Mouse (Mus musculus) telencephalon, adult 2 months (tissue): ENCODE measurements at regions not wholly inside any gene's neighbourhood (a gene's known extent, or its start where the extent isn't known, plus 50 kb on each side); places are given as distances from the start of the nearest gene placed in this dataset.
"Not testable (repeated sequence)": the region's sequence is repeated elsewhere in the genome, so short reads cannot be mapped to it uniquely, and the experiment has no call there.

Source experiments
- DNase-seq: peaks from one replicate; pipeline ENCODE4 v3.0.0-alpha.2; 2011; ENCODE audit warnings: low read depth, low spot score

DNA sequence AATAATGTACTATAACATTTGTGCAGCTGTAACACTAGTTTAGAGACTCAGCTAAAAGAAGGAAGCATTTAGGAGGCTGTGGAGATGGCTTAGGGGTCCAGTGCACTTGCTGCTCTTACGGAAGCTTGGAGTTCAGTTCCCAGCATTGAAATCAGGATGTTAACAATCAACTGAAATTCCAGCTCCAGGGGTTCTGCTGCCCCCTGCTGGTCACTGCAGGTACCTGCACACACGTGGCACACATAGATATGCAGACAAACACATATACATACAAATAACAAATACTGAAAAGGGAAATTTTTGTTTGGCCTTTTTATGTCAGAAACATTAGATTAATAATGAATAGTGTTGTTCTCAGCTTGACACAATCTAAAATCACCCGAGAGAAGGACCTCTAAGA is 322.5 kb downstream of the Ajap1 start:
- DNase-seq: no peak

GRCm38 (mm10) chr4:153157572-153157971 is 325.0 kb downstream of the Ajap1 start:
- DNase-seq: no peak

DNA sequence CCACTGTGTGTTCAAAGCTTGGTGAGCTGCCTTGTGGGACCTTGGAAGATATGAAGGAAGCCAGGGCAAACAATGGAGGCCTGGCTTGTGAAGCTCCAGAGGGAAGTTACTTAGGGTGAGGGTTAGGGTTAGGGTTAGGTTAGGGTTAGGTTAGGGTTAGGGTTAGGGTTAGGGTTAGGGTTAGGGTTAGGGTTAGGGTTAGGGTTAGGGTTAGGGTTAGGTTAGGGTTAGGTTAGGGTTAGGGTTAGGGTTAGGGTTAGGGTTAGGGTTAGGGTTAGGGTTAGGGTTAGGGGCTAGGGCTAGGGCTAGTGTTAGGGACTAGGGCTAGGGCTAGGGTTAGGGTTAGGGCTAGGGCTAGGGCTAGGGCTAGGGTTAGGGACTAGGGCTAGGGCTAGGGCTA is 329.7 kb downstream of the Ajap1 start:
- DNase-seq: not testable (repeated sequence)

- no peak for DNase-seq
Measured at GRCm38 (mm10) chr4:153133147-153133546, 349.5 kb downstream of the Ajap1 start.

GRCm38 (mm10) chr4:153129345-153129744 is 353.3 kb downstream of the Ajap1 start:
- peak; percentile 55 for DNase-seq

- no peak for DNase-seq
Measured at GRCm38 (mm10) chr4:153128162-153128561, 354.4 kb downstream of the Ajap1 start.

- DNase-seq: no peak
Measured at GRCm38 (mm10) chr4:153120480-153120879, 362.1 kb downstream of the Ajap1 start.

DNA sequence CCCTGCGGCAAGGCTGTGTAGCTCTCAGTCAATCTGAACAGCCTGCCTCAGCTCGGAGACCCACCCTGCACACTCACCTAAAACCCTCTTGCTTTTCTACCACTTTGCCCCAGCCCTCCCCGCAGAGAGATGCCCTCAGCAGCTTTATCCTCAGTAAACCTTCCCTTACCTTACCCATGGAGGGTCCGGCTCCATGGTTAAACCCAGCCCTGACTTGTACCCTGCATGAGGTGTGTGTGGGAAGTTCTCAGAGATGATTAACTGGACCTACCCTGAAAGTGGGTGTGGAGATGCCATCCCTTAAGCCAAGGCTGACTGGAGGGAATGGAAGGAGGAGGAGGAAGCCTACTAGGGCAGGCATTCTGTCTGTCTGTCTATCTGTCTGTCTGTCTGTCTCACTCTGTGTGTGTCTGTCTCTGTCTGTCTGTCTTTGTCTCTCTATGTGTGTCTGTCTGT is 362.9 kb downstream of the Ajap1 start:
- DNase-seq: no peak

DNA sequence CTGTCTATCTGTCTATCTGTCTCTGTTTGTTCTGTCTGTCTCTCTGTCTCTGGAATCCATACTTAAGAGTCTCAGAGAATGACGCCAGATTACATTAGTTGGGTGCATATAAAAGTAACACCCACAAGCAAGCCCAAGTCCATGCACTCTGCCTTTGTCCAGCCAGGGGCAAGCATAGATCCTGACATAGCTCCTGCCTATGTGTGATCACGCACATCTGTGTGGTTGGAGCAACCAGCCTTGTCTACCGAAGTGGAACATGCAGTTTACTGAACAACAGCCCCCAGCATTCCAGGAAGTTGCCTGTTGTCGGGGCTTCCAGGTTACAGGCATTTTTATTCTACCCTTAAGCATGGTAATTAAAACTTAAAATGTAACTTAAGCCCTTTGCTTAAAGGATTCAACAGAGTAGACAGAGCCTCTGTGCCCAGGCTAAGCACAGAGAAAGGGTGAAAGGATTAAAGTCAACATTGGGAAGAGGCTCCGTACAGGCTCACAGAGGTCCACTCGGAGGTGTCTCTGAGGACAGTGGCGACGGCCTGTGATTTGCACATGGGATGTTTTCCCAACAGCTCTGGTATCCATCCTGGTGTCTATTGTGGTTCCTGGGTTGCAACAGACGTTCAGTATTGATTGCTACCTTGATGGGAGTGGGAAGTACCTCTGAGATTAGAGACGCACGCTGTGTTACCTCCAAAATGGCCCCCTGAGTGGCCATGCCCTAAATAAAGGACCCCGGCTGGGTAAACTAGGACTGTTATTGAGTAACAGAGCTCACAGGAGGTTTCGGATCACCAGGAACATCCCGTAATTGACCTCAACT is 363.6 kb downstream of the Ajap1 start:
- no peak for DNase-seq

- no peak for DNase-seq
Measured at GRCm38 (mm10) chr4:153114998-153115397, 367.6 kb downstream of the Ajap1 start.

DNA sequence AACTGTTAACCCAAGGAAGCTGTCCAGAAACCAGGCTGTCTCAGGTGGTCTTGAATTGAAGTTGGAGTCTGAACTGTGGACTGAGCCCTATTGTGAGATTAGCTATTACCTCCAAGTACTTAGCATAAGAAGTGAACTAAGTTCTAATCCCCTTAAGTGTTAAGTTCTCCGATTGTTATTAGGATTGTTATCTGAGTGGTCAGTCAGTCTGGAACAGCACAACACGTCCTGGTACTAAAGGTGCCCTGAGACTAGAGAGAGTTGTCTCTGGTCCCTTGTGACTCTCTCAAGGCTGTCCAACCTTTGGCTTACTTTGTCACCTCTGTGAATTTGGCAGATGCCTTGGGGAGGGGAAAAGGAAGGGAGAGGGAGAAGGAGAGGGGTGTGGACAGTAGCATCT is 369.0 kb downstream of the Ajap1 start:
- no peak for DNase-seq

DNA sequence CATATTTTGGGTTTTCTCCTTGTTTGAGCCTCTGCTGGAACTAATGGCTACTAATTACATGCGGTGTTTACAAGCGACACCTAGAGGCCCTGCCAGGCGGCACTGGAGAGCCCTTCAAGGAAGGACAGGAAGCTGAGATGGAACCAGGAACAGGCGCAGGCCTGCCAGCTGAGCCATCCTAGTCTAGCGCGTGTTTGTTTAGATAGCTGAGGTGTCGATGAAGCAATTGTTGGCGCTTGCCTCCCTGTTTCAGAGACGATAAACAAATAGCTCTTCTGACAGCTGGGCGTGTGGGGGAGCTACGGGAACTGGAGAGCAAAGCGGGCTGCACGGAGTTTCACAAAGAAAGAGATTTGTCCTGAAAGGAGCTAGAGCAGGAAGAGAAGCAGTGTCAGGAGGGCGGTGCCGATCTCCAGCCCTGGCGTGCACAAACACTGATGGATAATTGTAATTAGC is 372.3 kb downstream of the Ajap1 start:
- DNase-seq: peak; percentile 27

GRCm38 (mm10) chr4:153098591-153098990 is 384.0 kb downstream of the Ajap1 start:
- DNase-seq: no peak

- no peak for DNase-seq
Measured at GRCm38 (mm10) chr4:153097601-153098000, 385.0 kb downstream of the Ajap1 start.

DNA sequence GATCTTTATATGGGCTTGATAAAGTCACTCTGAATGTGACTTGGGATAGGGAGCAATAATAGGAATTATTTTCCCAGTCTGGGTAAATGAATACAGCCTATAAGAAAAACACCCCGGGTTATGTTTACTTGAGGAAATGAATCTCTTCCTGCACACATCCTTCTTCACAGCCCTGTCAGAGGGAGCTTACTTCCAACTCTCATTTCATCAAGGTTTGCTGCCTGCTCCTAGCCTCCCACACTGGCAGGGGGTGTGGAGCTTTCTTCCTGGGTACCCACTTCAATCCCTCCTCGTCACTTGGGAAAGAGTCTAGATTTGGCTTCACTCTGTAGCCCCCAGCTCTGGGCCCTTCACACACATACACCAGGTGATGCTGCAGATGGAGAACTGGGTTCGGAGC is 389.5 kb downstream of the Ajap1 start:
- DNase-seq: no peak

DNA sequence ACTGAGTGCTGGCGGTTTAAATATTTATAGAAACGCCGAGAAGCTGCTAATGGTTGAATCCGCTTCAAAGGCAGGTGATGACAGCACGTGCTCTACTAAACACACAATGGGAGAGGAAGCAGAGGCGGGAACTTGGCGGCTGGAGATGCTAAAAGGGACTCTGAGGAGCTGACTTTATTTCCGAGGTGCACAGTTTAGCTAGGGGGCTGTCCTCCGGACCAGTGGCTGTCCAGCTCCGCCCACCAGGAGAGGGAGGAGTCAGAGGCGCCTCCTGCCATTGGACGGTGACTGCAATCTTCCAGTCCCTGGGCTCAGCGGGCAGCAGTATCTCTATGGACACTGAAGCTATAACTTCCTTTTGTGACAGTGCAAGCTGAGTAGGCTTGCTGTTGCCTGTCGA is 400.4 kb downstream of the Ajap1 start:
- DNase-seq: no peak

DNA sequence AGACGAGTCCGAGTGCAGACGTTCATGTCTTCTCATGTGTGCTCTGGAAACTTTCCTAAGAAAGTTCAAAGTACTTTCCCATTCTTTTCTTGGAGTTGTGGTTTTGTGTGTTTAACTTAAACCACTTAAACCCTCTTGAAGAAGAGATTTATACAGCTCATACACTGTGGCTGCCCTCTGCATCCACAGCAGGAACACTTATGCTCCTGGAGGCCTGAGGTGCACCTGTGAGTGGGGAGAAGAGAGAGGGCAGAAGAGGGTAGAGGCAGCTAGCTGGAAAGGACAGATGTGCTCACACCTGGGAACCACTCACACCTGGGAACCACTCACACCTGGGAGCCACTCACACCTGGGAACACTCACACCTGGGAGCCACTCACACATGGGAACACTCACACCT is 408.0 kb downstream of the Ajap1 start:
- DNase-seq: no peak

GRCm38 (mm10) chr4:153070190-153070745 is 412.3 kb downstream of the Ajap1 start:
- DNase-seq: no peak

GRCm38 (mm10) chr4:153068484-153069033 is 414.1 kb downstream of the Ajap1 start:
- DNase-seq: no peak

DNA sequence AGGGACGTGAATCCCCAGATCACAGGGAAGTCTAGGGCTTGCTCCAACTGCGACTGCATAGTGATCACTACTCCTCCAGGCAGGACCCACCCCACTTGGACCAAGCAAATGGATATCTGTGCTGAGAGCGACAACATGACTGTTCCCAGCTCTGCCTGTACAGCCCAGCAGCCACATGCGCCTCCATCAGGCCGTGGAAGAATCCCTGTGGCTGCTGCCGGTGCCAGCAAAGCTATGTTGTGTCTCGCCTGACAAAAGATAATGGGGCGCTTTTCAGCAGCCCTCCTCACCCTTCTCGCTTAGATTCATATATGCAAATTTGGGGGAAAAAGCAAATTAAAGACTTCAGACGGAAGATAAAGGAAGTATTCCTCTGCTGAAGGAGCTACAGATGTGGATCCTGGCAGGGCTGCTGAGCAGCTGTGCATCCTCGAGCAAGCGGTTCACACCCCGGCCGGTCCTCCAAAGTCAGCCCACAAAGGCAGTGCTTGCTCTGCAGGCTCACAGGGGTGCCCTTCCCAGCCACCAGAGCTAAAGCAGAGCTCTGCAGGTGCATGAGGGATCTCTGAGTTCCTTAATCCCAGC is 418.5 kb downstream of the Ajap1 start:
- DNase-seq: no peak

DNA sequence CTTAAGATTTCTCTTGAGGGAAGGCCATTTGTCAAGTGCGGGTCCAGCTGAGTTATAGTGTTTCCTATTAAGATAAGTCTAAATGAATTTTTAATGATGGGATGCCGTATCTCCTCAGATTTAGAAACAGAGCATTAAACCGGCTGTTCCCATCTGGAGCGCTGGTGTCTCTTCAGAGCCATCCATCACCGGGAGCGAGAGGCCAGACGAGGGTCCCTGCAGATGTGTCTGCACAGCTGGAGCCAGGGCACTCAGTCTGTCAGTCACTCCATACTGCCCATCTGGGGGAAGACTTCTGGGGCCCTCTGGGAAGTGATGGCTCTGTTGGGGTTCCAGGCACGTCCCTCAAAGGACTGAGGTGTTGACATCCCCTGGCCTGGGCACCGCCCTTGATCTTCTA is 419.2 kb downstream of the Ajap1 start:
- DNase-seq: no peak

DNA sequence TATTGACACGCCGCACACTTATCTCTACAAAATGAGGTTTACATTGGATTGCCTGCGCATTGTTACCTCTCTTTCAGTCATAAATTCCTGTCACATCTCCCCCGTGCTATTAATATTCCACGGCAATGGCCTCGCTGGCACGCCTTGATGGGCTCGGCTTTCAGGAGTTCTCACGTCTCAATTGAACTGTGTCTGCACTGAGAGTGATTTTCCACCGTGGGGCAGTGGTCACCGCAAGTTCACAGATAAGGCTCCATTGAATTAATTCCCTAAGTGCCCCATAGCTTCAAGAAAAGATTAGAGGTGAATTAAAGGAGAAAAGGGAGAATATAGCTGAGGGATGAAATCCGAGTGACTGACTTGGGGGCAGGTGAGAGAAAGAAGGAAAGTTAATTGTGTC is 424.5 kb downstream of the Ajap1 start:
- no peak for DNase-seq

- DNase-seq: no peak
Measured at GRCm38 (mm10) chr4:153023711-153024110, 458.9 kb downstream of the Ajap1 start.
